Mouse (Mus musculus) MEL (cell line): Measurements from ENCODE around the gene Mon1b. TPM values are rescaled to one million over a fixed set of nuclear protein-coding genes. Genes with fewer than 3 reads are reported as not detected.

Experiments
- DNase-seq: peaks from one replicate; pipeline ENCODE4 v3.0.0; 2011; ENCODE audit warnings: low read depth, low spot score
- H3K27ac ChIP-seq: 2 replicates; pipeline ENCODE4 v1.5.1; 2012; ENCODE audit warnings: low read depth, mild to moderate bottlenecking, control low read depth, low read length, moderate library complexity; ENCODE audit not compliant: control insufficient read depth
- H3K27me3 ChIP-seq, 2 experiments: fragments of 150-350 bp in 1 of 2; sonication (generic) in 1 of 2; 2 replicates each; pipeline ENCODE4 v1.6.1; 2012; ENCODE audit warnings: low read length in 2 of 2, mild to moderate bottlenecking in 2 of 2, improper control_type of control experiment in 1 of 2, moderate library complexity in 1 of 2; ENCODE audit not compliant: insufficient read depth in 2 of 2, control insufficient read depth in 1 of 2
- H3K36me3 ChIP-seq, 2 experiments: 2 replicates each; pipeline ENCODE4 v1.6.1; 2012 to 2014; ENCODE audit warnings: low read length in 2 of 2, improper control_type of control experiment in 1 of 2, inconsistent platforms in 1 of 2, mild to moderate bottlenecking in 1 of 2; ENCODE audit not compliant: insufficient read depth in 2 of 2, control insufficient read depth in 1 of 2
- H3K4me1 ChIP-seq, 2 experiments: fragments of 150-350 bp in 1 of 2; sonication (generic) in 1 of 2; 2 replicates each; pipeline ENCODE4 v1.6.1; 2012; ENCODE audit warnings: low read length in 2 of 2, improper control_type of control experiment in 1 of 2, mild to moderate bottlenecking in 1 of 2; ENCODE audit not compliant: insufficient read depth in 2 of 2, control insufficient read depth in 1 of 2
- H3K4me3 ChIP-seq, 2 experiments: fragments of 150-350 bp in 1 of 2; sonication (generic) in 1 of 2; 2 replicates each; pipeline ENCODE4 v1.5.1; 2012; ENCODE audit warnings: low read depth in 2 of 2, low read length in 2 of 2, mild to moderate bottlenecking in 2 of 2, moderate library complexity in 2 of 2, control low read depth in 1 of 2, improper control_type of control experiment in 1 of 2; ENCODE audit not compliant: control insufficient read depth in 1 of 2, insufficient read depth in 1 of 2
- H3K79me2 ChIP-seq: 2 replicates; pipeline ENCODE4 v1.6.1; 2012; ENCODE audit warnings: mild to moderate bottlenecking, low read length, moderate library complexity; ENCODE audit not compliant: control insufficient read depth, poor library complexity, insufficient read depth
- H3K9ac ChIP-seq: 2 replicates; pipeline ENCODE4 v1.6.1; 2012; ENCODE audit warnings: low read depth, mild to moderate bottlenecking, control low read depth, low read length, moderate library complexity; ENCODE audit not compliant: control insufficient read depth, poor library complexity, severe bottlenecking
- H3K9me3 ChIP-seq: fragments of 150-350 bp; sonication (generic); replicated peaks from 2 replicates; pipeline ENCODE4 v1.6.1; 2012; ENCODE audit warnings: mild to moderate bottlenecking, low read length, improper control_type of control experiment, moderate library complexity; ENCODE audit not compliant: insufficient read depth
- BHLHE40 ChIP-seq: IDR thresholded peaks from 2 replicates; pipeline ENCODE4 v1.6.1; 2012; ENCODE audit warnings: low read depth, mild to moderate bottlenecking, inconsistent platforms, low read length, improper control_type of control experiment, borderline replicate concordance
- CHD1 ChIP-seq: IDR thresholded peaks from 2 replicates; pipeline ENCODE4 v1.6.1; 2012; ENCODE audit warnings: low read depth, mild to moderate bottlenecking, inconsistent platforms, low read length, improper control_type of control experiment
- CHD2 ChIP-seq: IDR thresholded peaks from 2 replicates; pipeline ENCODE4 v1.6.1; 2011; ENCODE audit warnings: low read length, improper control_type of control experiment
- CTCF ChIP-seq, 3 experiments: IDR thresholded peaks in 2 of 3; conservative IDR thresholded peaks in 1 of 3; 2 replicates each; pipeline ENCODE4 v1.5.1; 2011 to 2012; ENCODE audit warnings: low read length in 3 of 3, low read depth in 2 of 3, mild to moderate bottlenecking in 2 of 3, improper control_type of control experiment in 1 of 3, inconsistent platforms in 1 of 3, mixed read lengths in 1 of 3, moderate library complexity in 1 of 3; ENCODE audit not compliant: control insufficient read depth in 1 of 3, insufficient read depth in 1 of 3, poor library complexity in 1 of 3, severe bottlenecking in 1 of 3
- E2F4 ChIP-seq: IDR thresholded peaks from 2 replicates; pipeline ENCODE4 v1.6.1; 2011; ENCODE audit warnings: low read depth, low read length, improper control_type of control experiment, borderline replicate concordance
- ELF1 ChIP-seq: IDR thresholded peaks from 2 replicates; pipeline ENCODE4 v1.6.1; 2014; ENCODE audit warnings: low read depth, mild to moderate bottlenecking, inconsistent platforms, low read length, improper control_type of control experiment, moderate library complexity
- EP300 ChIP-seq, 2 experiments: IDR thresholded peaks; 2 replicates each; pipeline ENCODE4 v1.6.1; 2011; ENCODE audit warnings: improper control_type of control experiment in 2 of 2, low read length in 2 of 2, low read depth in 1 of 2, mild to moderate bottlenecking in 1 of 2
- ETS1 ChIP-seq: IDR thresholded peaks from 2 replicates; pipeline ENCODE4 v1.6.1; 2012; ENCODE audit warnings: low read depth, mild to moderate bottlenecking, inconsistent platforms, low read length, improper control_type of control experiment, moderate library complexity
- GABPA ChIP-seq: IDR thresholded peaks from 2 replicates; pipeline ENCODE4 v1.6.1; 2012; ENCODE audit warnings: low read depth, mild to moderate bottlenecking, inconsistent platforms, low read length, improper control_type of control experiment, moderate library complexity
- HCFC1 ChIP-seq: IDR thresholded peaks from 2 replicates; pipeline ENCODE4 v1.6.1; 2012; ENCODE audit warnings: low read depth, mild to moderate bottlenecking, inconsistent platforms, low read length, improper control_type of control experiment, moderate library complexity
- JUND ChIP-seq: IDR thresholded peaks from 2 replicates; pipeline ENCODE4 v1.6.1; 2011; ENCODE audit warnings: low read depth, mild to moderate bottlenecking, improper control_type of control experiment, low read length
- KAT2A ChIP-seq: conservative IDR thresholded peaks from 2 replicates; pipeline ENCODE4 v1.6.1; 2012; ENCODE audit warnings: low read depth, low read length, improper control_type of control experiment, inconsistent platforms
- MAFK ChIP-seq: IDR thresholded peaks from 2 replicates; pipeline ENCODE4 v1.6.1; 2011; ENCODE audit warnings: low read depth, mild to moderate bottlenecking, low read length, improper control_type of control experiment, borderline replicate concordance
- MAZ ChIP-seq: IDR thresholded peaks from 2 replicates; pipeline ENCODE4 v1.6.1; 2012; ENCODE audit warnings: low read depth, mild to moderate bottlenecking, inconsistent platforms, low read length, improper control_type of control experiment
- MXI1 ChIP-seq: IDR thresholded peaks from 2 replicates; pipeline ENCODE4 v1.6.1; 2011; ENCODE audit warnings: mild to moderate bottlenecking, low read depth, low read length, improper control_type of control experiment
- MYC ChIP-seq: IDR thresholded peaks from 2 replicates; pipeline ENCODE4 v1.6.1; 2011; ENCODE audit warnings: low read depth, mild to moderate bottlenecking, low read length, improper control_type of control experiment, moderate library complexity
- NELFE ChIP-seq: IDR thresholded peaks from 2 replicates; pipeline ENCODE4 v1.6.1; 2011; ENCODE audit warnings: low read depth, low read length, improper control_type of control experiment
- NRF1 ChIP-seq: IDR thresholded peaks from 2 replicates; pipeline ENCODE4 v1.6.1; 2014; ENCODE audit warnings: low read depth, mild to moderate bottlenecking, inconsistent platforms, low read length, improper control_type of control experiment, moderate library complexity; ENCODE audit not compliant: poor library complexity, insufficient read depth, severe bottlenecking
- POLR2A ChIP-seq, 2 experiments: IDR thresholded peaks; 2 replicates each; pipeline ENCODE4 v1.6.1; 2011 to 2012; ENCODE audit warnings: low read length in 2 of 2, mild to moderate bottlenecking in 2 of 2, control low read depth in 1 of 2, improper control_type of control experiment in 1 of 2, low read depth in 1 of 2, moderate library complexity in 1 of 2; ENCODE audit not compliant: control insufficient read depth in 1 of 2, insufficient read depth in 1 of 2, poor library complexity in 1 of 2
- POLR2AphosphoS2 ChIP-seq: IDR thresholded peaks from 2 replicates; pipeline ENCODE4 v1.6.1; 2011; ENCODE audit warnings: low read length, improper control_type of control experiment
- POLR2AphosphoS5 ChIP-seq: IDR thresholded peaks from 2 replicates; pipeline ENCODE4 v1.6.1; 2012; ENCODE audit warnings: low read depth, borderline replicate concordance, mild to moderate bottlenecking, inconsistent platforms, low read length, moderate library complexity, mixed read lengths
- RAD21 ChIP-seq: IDR thresholded peaks from 2 replicates; pipeline ENCODE4 v1.6.1; 2011; ENCODE audit warnings: mild to moderate bottlenecking, low read depth, low read length, improper control_type of control experiment
- RCOR1 ChIP-seq: IDR thresholded peaks from 2 replicates; pipeline ENCODE4 v1.6.1; 2012; ENCODE audit warnings: low read depth, mild to moderate bottlenecking, inconsistent platforms, low read length, improper control_type of control experiment
- SIN3A ChIP-seq: IDR thresholded peaks from 2 replicates; pipeline ENCODE4 v1.6.1; 2012; ENCODE audit warnings: low read length, improper control_type of control experiment, inconsistent platforms
- SMC3 ChIP-seq: IDR thresholded peaks from 2 replicates; pipeline ENCODE4 v1.6.1; 2011; ENCODE audit warnings: low read depth, low read length, improper control_type of control experiment
- TAL1 ChIP-seq: IDR thresholded peaks from 2 replicates; pipeline ENCODE4 v1.6.1; 2012; ENCODE audit warnings: mild to moderate bottlenecking, inconsistent platforms, low read length, moderate library complexity, mixed read lengths
- TBP ChIP-seq: IDR thresholded peaks from 2 replicates; pipeline ENCODE4 v1.8.0; 2011; ENCODE audit warnings: low read depth, low read length, improper control_type of control experiment
- UBTF ChIP-seq: IDR thresholded peaks from 2 replicates; pipeline ENCODE4 v1.6.1; 2012; ENCODE audit warnings: low read depth, mild to moderate bottlenecking, inconsistent platforms, low read length, improper control_type of control experiment, moderate library complexity, borderline replicate concordance; ENCODE audit not compliant: insufficient read depth
- USF1 ChIP-seq: IDR thresholded peaks from 2 replicates; pipeline ENCODE4 v1.6.1; 2014; ENCODE audit warnings: low read depth, mild to moderate bottlenecking, inconsistent platforms, low read length, improper control_type of control experiment, moderate library complexity
- USF2 ChIP-seq, 2 experiments: IDR thresholded peaks; 2 replicates each; pipeline ENCODE4 v1.6.1; 2011 to 2012; ENCODE audit warnings: improper control_type of control experiment in 2 of 2, low read length in 2 of 2, borderline replicate concordance in 1 of 2, inconsistent platforms in 1 of 2, low read depth in 1 of 2, mild to moderate bottlenecking in 1 of 2; ENCODE audit not compliant: insufficient read depth in 1 of 2
- ZC3H11A ChIP-seq: IDR thresholded peaks from 2 replicates; pipeline ENCODE4 v1.6.1; 2012; ENCODE audit warnings: low read depth, mild to moderate bottlenecking, inconsistent platforms, low read length, improper control_type of control experiment
- ZKSCAN1 ChIP-seq: IDR thresholded peaks from 2 replicates; pipeline ENCODE4 v1.6.1; 2012; ENCODE audit warnings: low read depth, mild to moderate bottlenecking, inconsistent platforms, low read length, improper control_type of control experiment, moderate library complexity
- ZMIZ1 ChIP-seq: IDR thresholded peaks from 2 replicates; pipeline ENCODE4 v1.6.1; 2012; ENCODE audit warnings: low read depth, mild to moderate bottlenecking, inconsistent platforms, low read length, improper control_type of control experiment, moderate library complexity
- ZNF384 ChIP-seq: IDR thresholded peaks from 2 replicates; pipeline ENCODE4 v1.6.1; 2012; ENCODE audit warnings: low read depth, mild to moderate bottlenecking, inconsistent platforms, low read length, improper control_type of control experiment
- polyA plus RNA-seq, 2 experiments: library from polyadenylated mRNA; stranded (reverse) in 1 of 2; unstranded in 1 of 2; fragments of >175 nt in 1 of 2; fragments of >200 nt in 1 of 2; gene quantifications; 2 replicates each; pipeline versions ENCODE4 v1.2.1 to v1.2.4; 2012; ENCODE audit warnings: low replicate concordance in 2 of 2, low read depth in 1 of 2; ENCODE audit not compliant: insufficient read length in 2 of 2, insufficient read depth in 1 of 2, missing spikeins in 1 of 2
- total RNA-seq: library from RNA; depleted of rRNA; stranded (reverse); fragments of 300-350 nt; gene quantifications from 2 replicates; pipeline ENCODE4 v1.2.3, GENCODE M21; 2012; rRNA removed

Mon1b gene
- 7.7 and 8.8 TPM in 2 replicates for total RNA-seq
- polyA plus RNA-seq, result 10 to 100 TPM in 1 of 2 experiments, not detected in 1; 15.6 TPM

DNA sequence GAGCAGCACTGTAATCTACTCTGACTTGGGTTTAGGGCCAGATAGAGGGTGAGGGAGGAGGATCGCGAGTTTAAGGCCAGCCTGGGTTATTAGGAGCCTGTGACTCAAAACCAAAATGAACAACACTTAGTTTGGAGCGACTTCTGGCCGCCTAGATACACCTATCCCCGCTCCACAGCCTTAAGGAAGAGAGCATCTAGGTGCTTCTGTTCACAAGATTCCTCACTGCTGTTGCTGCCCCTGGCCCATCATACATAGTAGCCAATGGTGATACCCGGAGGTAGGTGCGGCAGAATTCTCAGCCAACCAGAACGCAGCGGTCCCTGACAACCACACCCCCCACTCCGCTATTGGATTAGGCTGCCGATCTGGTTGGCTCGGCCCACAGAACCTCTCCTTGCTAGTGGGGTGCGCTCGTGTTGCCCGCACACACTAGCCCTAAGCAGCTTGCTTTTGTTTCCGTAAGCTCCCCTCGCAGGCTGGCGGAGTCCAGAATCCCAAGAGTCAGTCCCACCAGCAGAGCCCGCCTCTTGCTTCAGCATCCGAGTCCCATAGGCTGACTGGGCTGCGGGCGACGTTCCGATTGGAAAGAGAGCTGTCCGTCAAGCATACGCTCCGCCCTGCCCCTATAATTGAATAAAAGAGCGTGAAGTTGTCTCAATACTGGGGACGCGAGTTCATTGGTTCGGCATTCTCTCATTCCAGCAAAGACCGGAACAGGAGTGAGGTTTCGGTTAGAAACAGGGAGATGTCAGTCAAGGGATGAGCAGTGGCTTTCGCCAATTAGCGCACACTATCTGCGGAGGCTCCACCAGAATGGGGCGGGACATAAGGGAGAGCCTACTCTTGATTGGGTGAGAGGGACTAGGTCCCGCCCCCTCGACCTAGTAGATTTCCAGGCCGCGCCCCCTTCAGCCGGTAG, at the start of gene Mon1b:
Gene Mon1b, plus strand, starts transcription at position 918 of the 922 bp plus-strand sequence.
- Histone ChIP-seq H3K4me3 (peak within 1 kb of the TSS; percentile 70 to 85), H3K36me3 (peaks cover 0 to 4% of the 10 kb centered on the region in 2 experiments; a peak in 1 of 4 replicates), H3K27ac (peak within 1 kb of the TSS; percentile 92), H3K4me1 (peaks cover 0 to 11% of the 10 kb centered on the region in 2 experiments; a peak in 2 of 4 replicates), H3K79me2 (peaks cover 16% of the 10 kb centered on the region), H3K9me3 (no peaks in the 10 kb centered on the region), H3K27me3 (no peaks in the 10 kb centered on the region), H3K9ac (peak within 1 kb of the TSS; percentile 93)
- DNase-seq, result peak; percentile 97
- peak; percentile 55; the same call in 1 of the 2 replicates for TF ChIP-seq ZMIZ1
- TF ChIP-seq USF2 (IDR thresholded peaks at IDR 0.05; ENCODE audit: borderline replicate concordance in 1 of 2, insufficient read depth in 1 of 2, low read depth in 1 of 2, low read length in 2 of 2), result no peak
- TF ChIP-seq ZKSCAN1, result no peak
- no peak for TF ChIP-seq GABPA
- no peak; the same call in 1 of the 2 replicates for TF ChIP-seq POLR2AphosphoS2
- TF ChIP-seq RCOR1, result no peak
- peak in 1 of 2 experiments; percentile 60; a peak in 1 of 4 replicates for TF ChIP-seq POLR2A (IDR thresholded peaks at IDR 0.05; ENCODE audit: control insufficient read depth in 1 of 2, insufficient read depth in 1 of 2, low read depth in 1 of 2, low read length in 2 of 2, poor library complexity in 1 of 2)
- no peak for TF ChIP-seq ZNF384
- no peak for TF ChIP-seq CHD1
- TF ChIP-seq CHD2, result peak; percentile 66
- TF ChIP-seq KAT2A, result no peak
- TF ChIP-seq BHLHE40, result no peak
- 0 out of 2 replicates have a peak, but pooled peaks have one; percentile 49 for TF ChIP-seq HCFC1
- TF ChIP-seq TAL1, result no peak
- no peak for TF ChIP-seq E2F4
- TF ChIP-seq MAFK, result no peak
- TF ChIP-seq USF1, result no peak
- peak; percentile 30; the same call in 1 of the 2 replicates for TF ChIP-seq NRF1
- peak; percentile 66 for TF ChIP-seq NELFE
- TF ChIP-seq EP300 (IDR thresholded peaks at IDR 0.05; ENCODE audit: low read depth in 1 of 2, low read length in 2 of 2), result no peak
- no peak for TF ChIP-seq MYC
- peak; percentile 68; the same call in 1 of the 2 replicates for TF ChIP-seq TBP
- no peak for TF ChIP-seq SIN3A
- TF ChIP-seq MXI1, result peak; percentile 19; the same call in 1 of the 2 replicates
- no peak for TF ChIP-seq SMC3
- TF ChIP-seq CTCF (IDR thresholded peaks at IDR 0.05 in 2 of 3, conservative IDR thresholded peaks at IDR 0.05 in 1 of 3; ENCODE audit: control insufficient read depth in 1 of 3, insufficient read depth in 1 of 3, low read depth in 2 of 3, low read length in 3 of 3, poor library complexity in 1 of 3, severe bottlenecking in 1 of 3), result no peak
- TF ChIP-seq MAZ, result no peak
- no peak for TF ChIP-seq ZC3H11A
- TF ChIP-seq POLR2AphosphoS5, result no peak
- TF ChIP-seq RAD21, result no peak
- no peak for TF ChIP-seq UBTF
- TF ChIP-seq JUND, result no peak
- TF ChIP-seq ETS1, result no peak
- no peak; the same call in 1 of the 2 replicates for TF ChIP-seq ELF1
